Mouse (Mus musculus) thymus, postnatal 14 days (tissue): Measurements from ENCODE around the gene Osbpl3.

ENCODE experiments used
- DNase-seq: peaks from one replicate; pipeline ENCODE4 v3.0.0; 2021

Gene Osbpl3

GRCm38 (mm10) chr6:50328901-50329300 is 127.1 kb downstream of the Osbpl3 start:
- no peak for DNase-seq

GRCm38 (mm10) chr6:50326192-50326591 is 129.8 kb downstream of the Osbpl3 start:
- no peak for DNase-seq

GRCm38 (mm10) chr6:50325485-50325884 is 130.5 kb downstream of the Osbpl3 start:
- no peak for DNase-seq

- DNase-seq = peak; percentile 19
Observed at GRCm38 (mm10) chr6:50322631-50323030, 133.4 kb downstream of the Osbpl3 start.

- DNase-seq = peak; percentile 21
Observed at GRCm38 (mm10) chr6:50321739-50322138, 134.3 kb downstream of the Osbpl3 start.

- no peak for DNase-seq
Observed at GRCm38 (mm10) chr6:50318590-50319172, 137.3 kb downstream of the Osbpl3 start.

GRCm38 (mm10) chr6:50318150-50318549 is 137.9 kb downstream of the Osbpl3 start:
- no peak for DNase-seq

- DNase-seq = no peak
Observed at GRCm38 (mm10) chr6:50316795-50317505, 139.1 kb downstream of the Osbpl3 start.

- DNase-seq = no peak
Observed at GRCm38 (mm10) chr6:50314406-50315071, 141.5 kb downstream of the Osbpl3 start.

- DNase-seq = peak; percentile 89
Observed at GRCm38 (mm10) chr6:50312647-50313046, 143.4 kb downstream of the Osbpl3 start.

GRCm38 (mm10) chr6:50309019-50309418 is 147.0 kb downstream of the Osbpl3 start:
- peak; percentile 52 for DNase-seq

- DNase-seq = no peak
Observed at GRCm38 (mm10) chr6:50306625-50307024, 149.4 kb downstream of the Osbpl3 start.

GRCm38 (mm10) chr6:50304949-50305491 is 151.0 kb downstream of the Osbpl3 start:
- DNase-seq = peak; percentile 73

GRCm38 (mm10) chr6:50301121-50301520 is 154.9 kb downstream of the Osbpl3 start:
- DNase-seq = no peak

GRCm38 (mm10) chr6:50300622-50301021 is 155.4 kb downstream of the Osbpl3 start:
- DNase-seq = no peak

GRCm38 (mm10) chr6:50299071-50299470 is 156.9 kb downstream of the Osbpl3 start:
- DNase-seq = no peak

GRCm38 (mm10) chr6:50297671-50298070 is 158.3 kb downstream of the Osbpl3 start:
- DNase-seq = no peak

- no peak for DNase-seq
Observed at GRCm38 (mm10) chr6:50295136-50295535, 160.9 kb downstream of the Osbpl3 start.

- peak; percentile 86 for DNase-seq
Observed at GRCm38 (mm10) chr6:50294128-50294527, 161.9 kb downstream of the Osbpl3 start.

GRCm38 (mm10) chr6:50291650-50292049 is 164.4 kb downstream of the Osbpl3 start:
- DNase-seq = no peak

GRCm38 (mm10) chr6:50286881-50287280 is 169.1 kb downstream of the Osbpl3 start:
- no peak for DNase-seq

GRCm38 (mm10) chr6:50279642-50280041 is 176.4 kb downstream of the Osbpl3 start:
- no peak for DNase-seq

GRCm38 (mm10) chr6:50273947-50274346 is 182.1 kb downstream of the Osbpl3 start:
- DNase-seq = no peak

GRCm38 (mm10) chr6:50273416-50273815 is 182.6 kb downstream of the Osbpl3 start:
- no peak for DNase-seq
